Mouse (Mus musculus) thymus, postnatal 10 days (tissue): ENCODE measurements at regions not wholly inside any gene's neighbourhood (a gene's known extent, or its start where the extent isn't known, plus 50 kb on each side); places are given as distances from the start of the nearest gene placed in this dataset.

Experiments used
- DNase-seq, 2 experiments: peaks; one replicate each; pipeline ENCODE4 v3.0.0; 2021; ENCODE audit warnings: low spot score in 2 of 2

DNA sequence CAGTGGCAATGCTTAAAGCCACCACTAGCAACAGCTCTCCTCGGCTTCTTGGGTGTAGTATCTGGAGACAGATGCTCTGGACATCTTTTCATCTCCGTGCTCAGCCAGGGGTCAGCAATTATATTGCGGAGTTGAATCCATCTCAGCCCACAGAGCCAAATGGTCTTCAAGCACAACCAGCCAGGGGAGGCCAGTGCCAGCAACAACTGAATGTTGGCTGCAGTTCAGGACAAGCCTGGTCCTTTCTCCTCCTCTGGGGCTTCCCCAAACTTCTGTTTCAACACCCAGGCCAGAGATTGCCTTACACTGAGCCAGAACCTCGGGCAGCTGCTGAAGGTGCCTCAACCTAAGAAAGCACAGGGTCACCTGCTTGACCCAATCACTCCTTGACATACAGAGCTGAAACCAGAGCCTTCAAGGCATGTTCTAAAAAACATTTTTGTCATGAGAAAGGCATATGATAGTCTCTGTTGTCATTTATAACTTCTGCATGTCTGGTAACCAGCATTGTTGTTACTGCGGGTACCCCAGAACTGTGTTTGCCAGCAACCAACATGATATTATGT, 169.9 kb upstream of the Lef1 start:
- no peak for DNase-seq

DNA sequence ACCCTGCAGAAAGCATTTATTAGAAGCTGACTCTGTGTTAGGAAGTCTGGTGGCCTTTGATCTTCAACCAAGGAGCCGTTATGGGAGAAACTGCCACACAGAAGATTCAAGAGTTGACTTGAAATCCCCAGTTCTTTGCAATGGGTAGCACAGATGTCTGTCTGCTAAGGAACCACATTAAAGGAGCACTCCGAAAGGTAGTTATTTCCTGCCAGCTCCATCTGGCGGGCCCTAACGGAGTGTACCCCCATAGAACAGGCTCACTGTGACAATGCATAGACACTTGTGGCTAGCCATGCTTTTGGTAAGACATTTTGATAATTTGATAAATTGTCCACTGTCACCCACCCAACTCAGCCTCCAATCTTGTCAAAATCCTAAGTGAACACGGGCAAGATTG, 173.3 kb upstream of the Lef1 start:
- DNase-seq = peak; percentile 78 to 85

DNA sequence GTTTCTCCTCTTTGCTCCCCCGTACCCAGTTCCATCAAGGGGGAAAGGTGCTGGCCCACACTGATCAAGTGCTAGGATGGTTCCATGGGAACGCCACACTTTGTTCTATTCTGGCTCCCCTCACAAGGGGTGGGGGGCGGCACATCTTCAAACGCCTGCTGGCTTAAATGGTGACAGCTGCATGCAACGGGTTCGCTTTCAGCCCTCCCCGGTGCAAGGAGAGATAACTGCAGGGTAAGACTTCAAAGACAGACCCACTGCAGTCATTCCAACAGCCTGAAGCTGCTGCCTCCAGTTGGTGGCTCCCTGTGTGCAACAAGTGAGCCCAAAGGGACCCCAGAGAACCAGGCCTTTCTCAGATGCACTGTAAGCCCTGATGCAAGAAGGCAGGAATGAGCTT, 173.9 kb upstream of the Lef1 start:
- DNase-seq = peak; percentile 75 to 86

DNA sequence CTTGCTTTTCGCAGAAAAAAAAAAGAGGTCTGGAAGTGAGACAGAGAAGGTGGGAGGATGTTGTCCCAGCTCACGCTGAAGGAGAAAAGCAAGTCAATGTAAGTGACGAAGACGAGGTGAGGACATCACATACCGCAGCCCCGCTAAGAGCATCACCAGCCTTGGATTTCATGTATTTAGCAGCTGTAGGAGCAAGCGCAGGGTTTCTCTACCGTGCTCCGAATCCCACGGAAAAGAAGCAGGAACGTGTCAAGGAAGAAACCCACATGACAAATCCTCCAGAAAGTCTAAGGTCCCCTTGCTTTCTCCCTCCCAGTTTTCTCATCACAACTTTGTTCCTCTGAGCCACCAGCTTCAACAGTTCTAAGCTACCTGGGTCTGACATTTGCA, 174.3 kb upstream of the Lef1 start:
- no peak for DNase-seq

DNA sequence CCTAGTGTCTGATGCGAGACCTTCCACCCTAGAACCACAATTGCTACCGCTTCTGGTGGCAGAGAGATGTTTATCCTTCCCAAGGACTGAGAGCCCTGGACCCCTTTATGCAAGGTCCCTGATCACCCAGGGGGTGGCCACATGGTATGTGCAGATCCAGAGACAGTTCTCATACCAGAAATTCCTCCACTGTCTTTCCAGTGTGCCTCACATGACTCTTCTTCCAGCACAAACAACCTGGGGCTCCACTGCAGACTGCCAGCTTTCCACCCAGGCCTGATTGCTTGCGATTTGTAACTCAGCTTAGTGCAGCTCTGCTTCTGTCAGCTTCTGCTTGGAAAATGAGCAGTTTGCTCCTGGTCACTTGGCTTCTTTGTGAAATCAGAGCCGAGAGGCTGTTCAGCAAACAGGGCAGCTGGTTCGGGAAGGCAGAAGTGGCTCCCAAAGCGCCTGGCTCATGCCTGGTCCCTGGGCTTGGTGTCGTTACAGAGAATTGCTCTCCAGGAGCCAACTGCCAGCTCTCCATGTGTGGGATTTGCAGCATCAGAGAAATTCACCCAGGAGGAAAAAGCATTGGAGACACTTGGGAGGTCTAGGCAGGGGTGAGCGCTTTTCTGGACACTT, 174.9 kb upstream of the Lef1 start:
- no peak for DNase-seq

DNA sequence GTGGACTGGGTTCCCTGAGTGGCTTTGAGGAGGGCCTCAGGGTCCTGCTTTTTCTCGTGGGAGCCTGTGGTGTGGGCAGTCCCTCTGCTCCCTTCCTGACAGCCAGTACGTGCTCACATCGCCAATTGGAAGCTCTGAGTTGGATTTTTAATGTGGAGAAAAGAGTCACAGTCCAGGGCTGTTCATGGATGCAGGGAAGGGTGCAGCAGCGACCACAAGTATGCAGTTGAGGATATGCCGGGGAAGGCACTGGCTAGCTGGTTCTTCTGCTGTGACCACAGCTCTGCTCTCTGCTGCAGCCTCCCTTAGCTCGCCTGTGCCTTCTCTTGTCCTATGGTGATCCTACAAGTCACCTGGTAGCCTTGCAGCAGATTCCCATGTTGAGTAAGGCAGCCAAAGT, 177.5 kb upstream of the Lef1 start:
- no peak for DNase-seq

DNA sequence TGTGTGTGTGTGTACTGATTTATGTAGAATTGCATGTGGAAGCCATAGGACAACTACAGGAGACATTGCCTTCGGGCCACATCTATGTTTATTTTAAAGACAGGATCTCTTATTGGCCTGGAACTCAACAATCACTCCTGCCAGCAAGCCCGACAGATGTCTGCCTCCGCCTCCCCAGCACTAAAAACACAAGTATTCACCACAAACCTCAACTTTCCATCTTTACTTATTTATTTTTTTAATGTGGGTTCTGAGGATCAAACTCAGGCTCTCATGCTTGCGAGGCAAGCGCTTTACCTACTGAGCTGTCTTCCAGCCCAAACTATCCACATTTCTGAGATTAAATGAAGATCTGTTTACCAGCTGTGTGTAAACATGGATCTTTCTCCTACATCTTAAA, 178.0 kb upstream of the Lef1 start:
- no peak for DNase-seq

DNA sequence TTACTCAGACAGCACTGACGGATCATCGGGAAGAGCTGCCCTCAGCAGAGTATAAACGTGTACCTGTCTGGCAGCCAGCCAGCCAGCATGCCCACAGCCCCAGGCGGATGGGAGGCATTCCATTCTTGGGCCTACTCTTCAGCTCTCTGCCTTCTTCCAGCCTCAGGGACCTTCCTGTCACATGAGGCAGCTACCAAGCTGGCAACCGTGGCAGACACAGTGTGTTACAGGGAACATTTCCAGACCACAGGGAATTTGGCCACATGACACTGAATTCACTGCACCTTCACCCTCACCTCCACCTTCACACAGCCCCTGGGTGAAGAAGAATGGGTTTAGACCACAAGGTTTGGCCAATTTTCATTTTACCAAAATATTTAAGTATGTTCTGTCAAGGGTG, 185.3 kb upstream of the Lef1 start:
- DNase-seq = no peak

DNA sequence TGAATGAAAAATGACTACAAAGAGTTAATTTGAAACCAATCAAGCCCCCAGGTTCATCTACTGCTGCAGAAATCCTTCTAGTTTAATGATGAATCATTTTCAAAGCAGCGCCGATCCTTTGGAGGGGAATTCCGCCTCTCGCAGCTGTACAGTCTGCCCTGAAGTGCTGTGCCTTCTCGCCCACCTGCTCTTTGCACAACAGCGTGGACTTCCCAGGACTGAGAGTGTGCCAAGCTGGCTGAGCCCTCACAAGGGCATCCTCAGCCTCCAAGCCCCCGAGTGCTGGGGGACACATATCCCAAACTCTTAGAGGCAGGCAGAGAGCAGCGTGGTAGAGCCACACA, 186.7 kb upstream of the Lef1 start:
- no peak for DNase-seq

DNA sequence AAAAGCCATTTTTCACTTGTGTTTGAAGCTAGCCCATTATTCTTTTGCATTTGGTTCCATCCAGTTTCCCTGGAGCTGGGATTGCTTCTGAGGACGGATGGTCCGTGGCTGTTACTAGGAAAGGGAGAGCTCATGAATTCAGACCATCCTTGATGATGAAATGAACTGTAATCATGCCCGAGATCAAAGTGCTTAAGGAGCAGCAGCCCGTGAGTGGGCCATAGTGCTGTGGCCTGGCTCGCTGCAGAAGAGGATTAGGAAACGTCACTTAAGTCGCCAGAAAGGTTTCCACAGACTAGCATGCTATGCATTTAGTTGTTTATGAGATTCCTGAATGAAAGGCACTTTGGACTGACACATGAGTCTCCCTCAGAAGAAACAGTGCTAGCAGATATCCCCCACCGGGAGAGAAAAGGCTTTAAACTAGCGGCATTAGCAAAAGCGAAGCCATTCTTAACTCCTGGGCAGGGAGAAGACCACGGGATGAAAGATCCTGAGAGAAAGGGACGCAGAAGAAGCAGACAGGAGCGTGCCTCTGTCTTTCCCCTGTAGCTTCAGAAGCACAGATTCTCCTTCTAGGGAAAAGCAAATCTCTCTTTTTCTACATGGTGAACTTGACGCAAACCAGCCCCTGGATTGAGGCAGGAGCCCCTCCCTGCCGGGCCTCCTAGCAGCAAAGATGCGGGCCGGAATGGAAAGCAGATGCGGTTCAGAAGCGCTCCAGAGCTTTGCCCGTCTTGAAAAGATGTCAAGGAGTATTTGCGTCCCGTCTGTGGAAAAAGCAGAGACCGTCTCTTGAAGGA, 187.3 kb upstream of the Lef1 start:
- DNase-seq = no peak

DNA sequence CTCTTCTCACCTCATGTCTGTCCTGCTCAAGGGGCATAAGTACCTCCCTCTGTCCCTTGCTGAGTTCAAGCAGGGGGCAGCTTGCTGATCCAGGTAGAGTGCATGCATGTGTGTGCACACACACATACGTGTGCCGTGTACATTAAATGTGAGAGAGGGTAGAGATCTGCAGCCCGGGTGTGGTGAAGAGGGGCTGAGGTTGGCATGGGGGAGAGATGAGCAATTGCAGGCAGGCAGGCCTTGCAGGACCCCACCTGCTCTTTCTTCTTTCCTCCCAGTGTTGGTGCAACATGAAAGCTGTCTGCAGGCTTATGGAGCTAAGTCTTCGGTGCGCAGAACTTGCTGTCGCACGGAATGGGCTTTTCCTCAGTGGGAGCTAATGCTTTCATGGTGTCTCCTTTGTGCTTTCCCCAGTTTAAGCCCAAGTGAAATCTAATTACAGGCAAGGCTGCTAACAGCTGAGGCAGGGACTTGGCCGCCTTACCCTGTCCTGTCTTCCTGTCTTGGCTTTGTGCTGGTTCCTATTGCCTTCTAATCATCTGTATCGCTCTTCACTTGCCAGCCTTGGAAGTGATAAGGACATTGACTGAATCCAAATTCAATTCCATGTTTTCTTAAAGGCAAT, 188.5 kb upstream of the Lef1 start:
- DNase-seq = no peak

DNA sequence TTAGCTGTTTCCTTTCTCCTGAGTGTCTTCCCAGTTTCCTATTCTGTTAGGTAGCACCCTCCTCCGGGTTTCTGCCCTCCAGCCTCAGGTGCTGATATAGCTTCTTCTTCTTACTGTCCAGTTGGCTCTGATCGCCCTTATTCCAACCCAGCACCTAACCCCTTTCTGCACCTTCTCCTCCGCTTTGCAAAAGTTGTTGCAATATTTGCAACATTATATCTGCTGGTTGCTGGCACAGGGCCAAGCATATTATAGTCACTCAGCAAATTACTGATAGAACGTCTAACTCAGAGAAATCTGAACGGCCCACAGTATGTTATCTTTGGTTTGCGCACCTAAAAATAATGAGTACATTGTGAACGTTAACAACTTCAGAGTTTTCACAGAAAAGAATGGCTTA, 183.6 kb upstream of the Rpl34 start:
- DNase-seq = no peak

DNA sequence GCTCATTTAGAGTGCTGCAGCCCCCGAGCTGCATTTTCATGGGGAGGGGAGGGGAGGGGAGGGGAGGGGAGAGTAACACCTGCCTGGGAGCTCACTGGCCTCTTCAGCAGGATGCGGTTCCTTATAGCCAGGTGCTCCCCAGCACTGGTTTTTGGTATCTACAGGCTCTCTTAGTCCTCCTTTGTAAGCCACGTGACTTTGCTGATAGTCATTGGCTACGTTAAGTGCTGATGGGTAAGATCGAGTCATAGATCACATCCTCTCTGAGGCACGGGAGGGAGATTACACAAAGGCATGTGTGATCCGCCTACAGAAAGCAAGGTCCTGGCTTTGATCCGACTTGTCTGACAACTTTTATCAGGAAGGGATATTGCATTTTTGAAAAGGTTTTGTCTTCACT, 174.9 kb upstream of the Rpl34 start:
- DNase-seq = peak in 1 of 2 experiments; percentile 55

DNA sequence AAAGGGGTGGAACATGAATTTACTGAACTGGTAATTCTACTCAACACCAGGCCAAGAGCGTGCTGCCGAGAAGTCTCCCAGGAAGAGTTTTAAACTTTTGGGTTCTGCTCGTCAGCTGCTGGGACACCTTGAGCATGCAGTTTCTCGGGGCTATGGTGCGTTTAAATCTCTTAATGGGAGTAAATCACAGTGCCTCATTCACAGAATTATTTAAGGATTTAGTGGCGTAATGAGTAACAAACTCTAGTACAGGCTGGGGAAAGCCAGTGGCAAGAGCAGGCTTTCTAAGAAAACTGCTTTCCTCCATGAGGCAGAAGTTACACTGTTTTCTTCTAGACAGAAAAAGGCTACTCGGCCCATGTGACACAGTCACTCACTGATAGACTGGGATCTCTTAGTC, 173.1 kb upstream of the Rpl34 start:
- no peak for DNase-seq

DNA sequence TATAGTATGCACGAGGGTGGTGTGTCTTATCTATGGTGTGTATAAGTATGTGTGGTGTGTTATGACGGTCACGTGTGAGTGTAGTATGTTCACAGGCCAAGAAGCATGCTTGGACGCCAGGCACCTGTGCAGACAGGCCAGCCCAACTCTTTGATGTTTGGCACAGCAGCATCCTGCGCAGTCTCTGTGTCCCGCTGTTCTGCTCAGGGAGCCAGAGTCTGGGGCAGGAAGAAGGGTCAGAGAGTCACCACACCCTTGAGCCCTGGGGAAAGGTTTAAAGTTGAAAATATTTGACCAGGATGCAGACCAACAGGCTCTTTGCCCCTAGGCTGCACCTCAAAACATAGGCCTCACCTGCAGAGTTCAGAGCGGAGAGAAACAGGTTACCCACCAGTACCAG, 172.2 kb upstream of the Rpl34 start:
- DNase-seq = no peak

DNA sequence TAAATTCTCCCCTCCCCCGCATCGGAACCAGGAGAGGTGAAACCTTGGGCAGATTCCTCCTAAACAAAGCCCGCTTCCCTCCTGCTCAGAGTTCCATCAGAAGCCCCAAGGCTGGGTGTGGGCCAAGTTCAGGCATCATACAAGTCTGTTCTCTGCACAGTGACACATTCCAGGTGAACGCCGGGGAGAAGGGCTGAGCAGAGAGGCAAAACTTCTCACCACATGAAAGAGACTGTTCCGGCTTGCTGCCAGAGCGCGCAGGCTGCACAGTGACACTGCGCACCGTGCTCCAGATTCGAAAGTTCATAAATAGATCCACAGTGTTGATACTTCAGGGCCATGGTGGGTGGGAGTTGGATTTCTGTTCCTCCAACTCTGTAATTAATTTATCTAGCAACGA, 171.1 kb upstream of the Rpl34 start:
- DNase-seq = peak; percentile 80 to 81

DNA sequence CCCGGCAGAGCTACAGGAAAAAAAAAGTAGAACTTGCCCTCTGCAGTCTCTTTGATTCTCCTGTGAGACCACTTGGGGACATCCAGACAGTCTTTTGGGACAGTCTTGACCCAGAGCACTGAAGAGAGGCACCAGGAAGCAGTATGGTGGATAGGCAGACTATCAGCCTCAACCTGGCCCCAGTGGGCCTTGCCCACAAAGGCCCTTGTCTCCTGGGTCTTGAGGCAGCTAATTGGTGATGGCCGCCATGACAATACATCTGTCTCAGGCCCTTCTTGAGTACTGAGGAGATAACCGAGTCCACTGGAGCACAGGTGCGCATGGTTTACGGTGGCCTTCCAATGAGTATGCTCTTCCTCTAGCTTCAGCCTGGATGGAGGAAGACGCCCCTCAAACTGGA, 170.6 kb upstream of the Rpl34 start:
- no peak for DNase-seq

DNA sequence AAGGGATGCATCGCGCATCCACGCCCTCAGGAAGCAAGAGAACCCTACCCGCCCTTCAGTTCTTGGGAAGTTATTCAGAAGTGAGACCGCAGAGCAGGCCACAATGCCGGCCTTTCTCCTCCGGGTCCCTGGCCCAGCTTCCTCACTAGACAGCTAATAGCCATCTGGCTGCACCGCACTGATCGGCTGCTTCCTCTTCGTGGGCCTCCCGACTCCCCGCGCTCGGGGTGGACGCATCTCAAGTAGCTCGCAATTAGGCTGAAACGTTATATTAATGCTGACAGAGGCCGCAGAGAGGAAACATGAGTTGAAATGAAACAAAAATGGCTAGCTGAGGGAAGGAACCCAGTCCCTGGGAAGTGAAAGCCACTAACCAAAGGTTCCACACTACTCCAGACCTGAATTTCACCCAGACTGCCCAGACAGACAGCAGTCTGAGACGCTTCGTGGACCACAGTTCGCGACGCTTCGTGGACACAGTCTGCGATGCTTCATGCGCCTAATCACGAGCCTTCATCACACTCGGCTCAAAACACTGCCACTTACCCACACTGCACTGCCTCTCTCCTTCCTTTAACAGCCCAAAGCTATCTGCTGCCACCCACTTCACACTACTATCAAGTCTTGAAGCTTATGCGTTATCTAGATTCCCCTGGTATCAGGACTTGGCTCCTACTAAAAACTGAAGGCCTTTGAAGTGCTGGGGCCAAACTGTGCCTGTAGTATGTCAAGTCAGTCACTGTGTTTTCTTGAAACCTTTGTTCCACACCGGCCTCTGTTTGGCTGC, 170.0 kb upstream of the Rpl34 start:
- no peak for DNase-seq

DNA sequence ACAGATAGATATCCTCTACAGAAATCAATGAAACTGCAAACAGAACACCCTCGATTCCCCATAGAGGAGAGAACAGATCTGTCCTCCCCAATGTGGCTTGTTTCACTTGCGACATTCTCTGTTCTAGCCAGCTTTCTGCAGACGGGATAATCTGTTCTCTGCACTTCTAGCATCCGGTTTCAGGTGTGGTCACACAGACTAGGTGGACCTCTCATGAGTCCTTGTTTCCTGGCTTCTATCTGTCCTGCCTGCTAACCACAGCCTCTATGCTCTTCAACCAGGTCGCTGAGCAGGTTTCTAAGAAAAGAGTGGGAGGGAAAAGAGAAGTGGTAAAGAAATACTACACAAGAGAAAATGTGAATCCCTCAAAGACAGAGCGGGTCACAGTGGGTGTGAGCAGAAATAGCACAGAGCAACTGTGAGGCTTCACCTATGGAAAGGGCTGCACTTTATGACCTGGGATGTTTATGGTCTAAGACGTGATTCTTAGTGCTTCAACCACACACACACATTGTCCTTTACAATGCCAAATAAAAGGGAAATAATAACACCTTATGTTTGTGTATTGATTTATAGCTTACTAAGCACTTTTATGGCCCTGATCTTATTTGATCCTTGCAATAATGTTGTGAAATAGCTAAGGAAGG, 164.1 kb upstream of the Rpl34 start:
- DNase-seq = no peak

DNA sequence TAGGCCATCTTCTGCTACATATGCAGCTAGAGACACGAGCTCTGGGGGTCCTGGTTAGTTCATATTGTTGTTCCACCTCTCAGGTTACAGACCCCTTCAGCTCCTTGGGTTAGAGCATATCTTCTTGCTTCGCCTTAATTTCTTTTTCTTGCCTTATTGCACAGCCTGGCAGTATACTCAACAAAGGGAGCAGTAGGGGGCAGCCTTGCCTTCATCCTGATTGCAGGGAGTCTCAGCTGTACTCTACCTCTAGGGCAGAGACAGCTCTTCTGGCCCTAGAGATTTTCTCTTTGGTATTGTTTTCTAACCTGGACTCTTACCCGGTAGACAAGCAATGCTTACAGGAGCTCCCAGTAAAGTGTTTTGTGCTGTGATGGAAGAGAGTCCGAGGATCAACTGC, 161.1 kb upstream of the Rpl34 start:
- peak in 1 of 2 experiments; percentile 37 for DNase-seq

DNA sequence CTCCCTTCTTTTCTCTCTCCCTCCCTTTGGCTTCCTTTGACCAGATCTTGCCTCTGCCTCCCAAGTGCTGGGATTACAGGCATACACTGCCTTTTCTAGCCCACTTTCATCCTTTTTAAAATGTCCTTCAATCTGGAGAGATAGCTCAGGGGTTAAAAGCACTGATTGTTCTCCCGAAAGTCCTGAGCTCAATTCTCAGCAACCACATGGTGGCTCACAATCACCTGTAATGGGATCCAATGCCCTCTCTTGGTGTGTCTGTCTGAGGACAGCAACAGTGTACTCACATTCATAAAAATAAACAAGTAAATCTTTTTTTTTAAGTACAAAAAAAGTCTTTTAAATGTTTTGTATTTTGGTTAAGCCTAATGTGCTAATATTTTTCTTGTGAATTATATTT, 158.4 kb upstream of the Rpl34 start:
- DNase-seq = peak in 1 of 2 experiments; percentile 28
